Mouse (Mus musculus) CH12.LX (cell line): Measurements from ENCODE around the gene Dip2b. TPM values are rescaled to one million over a fixed set of nuclear protein-coding genes. Genes with fewer than 3 reads are reported as not detected.

Source experiments
- DNase-seq: peaks from one replicate; pipeline ENCODE4 v3.0.0-alpha.2; 2013; ENCODE audit errors: extremely low read depth
- H3K27ac ChIP-seq: 2 replicates; pipeline ENCODE4 v1.5.1; 2012; ENCODE audit warnings: low read depth, mild to moderate bottlenecking, control low read depth, moderate library complexity; ENCODE audit not compliant: insufficient read depth
- H3K27me3 ChIP-seq: replicated peaks from 2 replicates; pipeline ENCODE3; 2012; ENCODE audit warnings: inconsistent platforms
- H3K36me3 ChIP-seq, 2 experiments: replicated peaks in 1 of 2; 2 replicates each; pipeline versions ENCODE3 to v1.6.1; 2012; ENCODE audit warnings: inconsistent platforms in 1 of 2, low read length in 1 of 2, mild to moderate bottlenecking in 1 of 2, mixed read lengths in 1 of 2, moderate library complexity in 1 of 2; ENCODE audit not compliant: control insufficient read depth in 1 of 2, insufficient read depth in 1 of 2
- H3K4me1 ChIP-seq, 2 experiments: 2 replicates each; pipeline ENCODE4 v1.6.1; 2012; ENCODE audit warnings: inconsistent platforms in 1 of 2, moderate library complexity in 1 of 2; ENCODE audit not compliant: insufficient read depth in 2 of 2, control insufficient read depth in 1 of 2
- H3K4me2 ChIP-seq: 2 replicates; pipeline ENCODE4 v1.6.1; 2012; ENCODE audit warnings: low read depth, mild to moderate bottlenecking, control low read depth; ENCODE audit not compliant: poor library complexity, insufficient read depth, severe bottlenecking
- H3K4me3 ChIP-seq, 3 experiments: fragments of 150-350 bp in 1 of 3; sonication (generic) in 1 of 3; replicated peaks in 1 of 3; 2 replicates each; pipeline versions ENCODE3 to v1.5.1; 2011 to 2012; ENCODE audit warnings: low read depth in 2 of 3, low read length in 2 of 3, mild to moderate bottlenecking in 2 of 3, moderate library complexity in 2 of 3, control low read depth in 1 of 3, improper control_type of control experiment in 1 of 3, inconsistent platforms in 1 of 3, mixed read lengths in 1 of 3; ENCODE audit not compliant: poor library complexity in 1 of 3
- H3K79me2 ChIP-seq: replicated peaks from 2 replicates; pipeline ENCODE4 v1.6.1; 2012; ENCODE audit warnings: mild to moderate bottlenecking, moderate library complexity; ENCODE audit not compliant: control insufficient read depth, poor library complexity, insufficient read depth, severe bottlenecking; ENCODE audit errors: extremely low read depth
- H3K9ac ChIP-seq: 2 replicates; pipeline ENCODE4 v1.6.1; 2012; ENCODE audit warnings: low read depth, mild to moderate bottlenecking, control low read depth, moderate library complexity; ENCODE audit not compliant: insufficient read depth
- H3K9me3 ChIP-seq: replicated peaks from 2 replicates; pipeline ENCODE3; 2012; ENCODE audit warnings: low read length, inconsistent platforms, mixed read lengths
- BHLHE40 ChIP-seq: IDR thresholded peaks from 2 replicates; pipeline ENCODE4 v1.6.1; 2011; ENCODE audit warnings: mild to moderate bottlenecking, low read depth, low read length, improper control_type of control experiment
- CHD1 ChIP-seq: IDR thresholded peaks from 2 replicates; pipeline ENCODE4 v1.6.1; 2012; ENCODE audit warnings: low read depth, low read length, improper control_type of control experiment, inconsistent platforms
- E2F4 ChIP-seq: IDR thresholded peaks from 2 replicates; pipeline ENCODE4 v1.6.1; 2011; ENCODE audit warnings: low read depth, low read length, improper control_type of control experiment; ENCODE audit not compliant: insufficient replicate concordance
- ELF1 ChIP-seq: IDR thresholded peaks from 2 replicates; pipeline ENCODE4 v1.6.1; 2014; ENCODE audit warnings: low read depth, mild to moderate bottlenecking, inconsistent platforms, low read length, improper control_type of control experiment
- EP300 ChIP-seq: IDR thresholded peaks from 2 replicates; pipeline ENCODE4 v1.6.1; 2011; ENCODE audit warnings: low read length, improper control_type of control experiment
- ETS1 ChIP-seq: conservative IDR thresholded peaks from 2 replicates; pipeline ENCODE4 v1.6.1; 2012; ENCODE audit warnings: low read depth, mild to moderate bottlenecking, inconsistent platforms, low read length, improper control_type of control experiment, moderate library complexity
- GABPA ChIP-seq: IDR thresholded peaks from 2 replicates; pipeline ENCODE4 v1.6.1; 2012; ENCODE audit warnings: low read depth, low read length, improper control_type of control experiment, inconsistent platforms; ENCODE audit not compliant: insufficient replicate concordance
- HCFC1 ChIP-seq: IDR thresholded peaks from 2 replicates; pipeline ENCODE4 v1.6.1; 2012; ENCODE audit warnings: low read depth, mild to moderate bottlenecking, inconsistent platforms, low read length, improper control_type of control experiment
- IRF4 ChIP-seq: IDR thresholded peaks from 2 replicates; pipeline ENCODE4 v1.6.1; 2014; ENCODE audit warnings: low read depth, mild to moderate bottlenecking, inconsistent platforms, low read length, improper control_type of control experiment
- JUN ChIP-seq: IDR thresholded peaks from 2 replicates; pipeline ENCODE4 v1.6.1; 2011; ENCODE audit warnings: low read depth, mild to moderate bottlenecking, low read length, improper control_type of control experiment, moderate library complexity; ENCODE audit not compliant: insufficient read depth
- JUND ChIP-seq: conservative IDR thresholded peaks from 2 replicates; pipeline ENCODE4 v1.6.1; 2011; ENCODE audit warnings: low read depth, low read length, improper control_type of control experiment
- KAT2A ChIP-seq: IDR thresholded peaks from 2 replicates; pipeline ENCODE4 v1.6.1; 2012; ENCODE audit warnings: low read length, improper control_type of control experiment, inconsistent platforms; ENCODE audit not compliant: insufficient replicate concordance
- MAX ChIP-seq: IDR thresholded peaks from 2 replicates; pipeline ENCODE4 v1.6.1; 2011; ENCODE audit warnings: low read length, improper control_type of control experiment
- MAZ ChIP-seq: IDR thresholded peaks from 2 replicates; pipeline ENCODE4 v1.6.1; 2012; ENCODE audit warnings: low read depth, mild to moderate bottlenecking, inconsistent platforms, low read length, improper control_type of control experiment, moderate library complexity
- MEF2A ChIP-seq: IDR thresholded peaks from 2 replicates; pipeline ENCODE4 v1.6.1; 2014; ENCODE audit warnings: low read depth, mild to moderate bottlenecking, inconsistent platforms, low read length, improper control_type of control experiment, borderline replicate concordance
- MXI1 ChIP-seq: IDR thresholded peaks from 2 replicates; pipeline ENCODE4 v1.6.1; 2011; ENCODE audit warnings: mild to moderate bottlenecking, low read depth, low read length, improper control_type of control experiment
- MYC ChIP-seq: IDR thresholded peaks from 2 replicates; pipeline ENCODE4 v1.6.1; 2011; ENCODE audit warnings: low read depth, mild to moderate bottlenecking, improper control_type of control experiment, low read length
- NELFE ChIP-seq: IDR thresholded peaks from 2 replicates; pipeline ENCODE4 v1.6.1; 2011; ENCODE audit warnings: low read depth, low read length, improper control_type of control experiment
- POLR2AphosphoS2 ChIP-seq: IDR thresholded peaks from 2 replicates; pipeline ENCODE4 v1.6.1; 2011; ENCODE audit warnings: low read depth, low read length, improper control_type of control experiment
- RAD21 ChIP-seq: IDR thresholded peaks from 2 replicates; pipeline ENCODE4 v1.6.1; 2011; ENCODE audit warnings: low read depth, mild to moderate bottlenecking, low read length, improper control_type of control experiment, moderate library complexity
- RCOR1 ChIP-seq: conservative IDR thresholded peaks from 2 replicates; pipeline ENCODE4 v1.6.1; 2012; ENCODE audit warnings: low read depth, mild to moderate bottlenecking, inconsistent platforms, low read length, improper control_type of control experiment
- SIN3A ChIP-seq: IDR thresholded peaks from 2 replicates; pipeline ENCODE4 v1.6.1; 2012; ENCODE audit warnings: low read length, improper control_type of control experiment, inconsistent platforms
- SMC3 ChIP-seq: IDR thresholded peaks from 2 replicates; pipeline ENCODE4 v1.6.1; 2011; ENCODE audit warnings: low read depth, low read length, improper control_type of control experiment
- TCF12 ChIP-seq: IDR thresholded peaks from 2 replicates; pipeline ENCODE4 v1.6.1; 2014; ENCODE audit warnings: low read depth, mild to moderate bottlenecking, inconsistent platforms, low read length, improper control_type of control experiment
- UBTF ChIP-seq: IDR thresholded peaks from 2 replicates; pipeline ENCODE4 v1.6.1; 2012; ENCODE audit warnings: low read depth, mild to moderate bottlenecking, inconsistent platforms, low read length, improper control_type of control experiment, moderate library complexity
- USF1 ChIP-seq: IDR thresholded peaks from 2 replicates; pipeline ENCODE4 v1.6.1; 2014; ENCODE audit warnings: low read depth, mild to moderate bottlenecking, inconsistent platforms, low read length, improper control_type of control experiment
- USF2 ChIP-seq: conservative IDR thresholded peaks from 2 replicates; pipeline ENCODE4 v1.6.1; 2011; ENCODE audit warnings: low read depth, low read length, improper control_type of control experiment
- ZC3H11A ChIP-seq: IDR thresholded peaks from 2 replicates; pipeline ENCODE4 v1.6.1; 2012; ENCODE audit warnings: low read depth, mild to moderate bottlenecking, inconsistent platforms, low read length, improper control_type of control experiment
- ZKSCAN1 ChIP-seq: IDR thresholded peaks from 2 replicates; pipeline ENCODE4 v1.6.1; 2012; ENCODE audit warnings: low read depth, inconsistent platforms, low read length, improper control_type of control experiment, borderline replicate concordance
- ZMIZ1 ChIP-seq: IDR thresholded peaks from 2 replicates; pipeline ENCODE4 v1.6.1; 2012; ENCODE audit warnings: low read depth, mild to moderate bottlenecking, inconsistent platforms, low read length, improper control_type of control experiment
- ZNF384 ChIP-seq: IDR thresholded peaks from 2 replicates; pipeline ENCODE4 v1.6.1; 2012; ENCODE audit warnings: low read depth, low read length, improper control_type of control experiment, inconsistent platforms
- dilution Hi-C: fragments of 300-500 bp; cut with MboI; formaldehyde crosslinking; loops from 2 replicates; pipeline ENCODE4 v1.14.3; 2020; ENCODE audit warnings: low sequenced_read_pairs; ENCODE audit not compliant: extremely low pct_unique_long_range_greater_than_20kb, extremely low pct_ligation_motif_present
- in situ Hi-C: fragments of 300-500 bp; cut with MboI; formaldehyde crosslinking; loops from 3 replicates; pipeline ENCODE4 v1.14.3; 2019; ENCODE audit warnings: low sequenced_read_pairs, low pct_ligation_motif_present, low pct_unique_long_range_greater_than_20kb, mixed read lengths
- polyA plus RNA-seq: library from polyadenylated mRNA; unstranded; fragments of >175 nt; gene quantifications from 2 replicates; pipeline ENCODE4 v1.2.1, GENCODE M21; 2012; ENCODE audit warnings: low read depth; ENCODE audit not compliant: insufficient read length
- total RNA-seq, 2 experiments: library from RNA; depleted of rRNA; stranded (reverse); fragments of 300-350 nt in 1 of 2; fragments of >200 nt in 1 of 2; gene quantifications; 2 replicates each; pipeline ENCODE4 v1.2.3; 2012 to 2014

Gene Dip2b
- total and polyA plus RNA-seq, 3 experiments = 15.7 to 18.2 (median 16.7) TPM

DNA sequence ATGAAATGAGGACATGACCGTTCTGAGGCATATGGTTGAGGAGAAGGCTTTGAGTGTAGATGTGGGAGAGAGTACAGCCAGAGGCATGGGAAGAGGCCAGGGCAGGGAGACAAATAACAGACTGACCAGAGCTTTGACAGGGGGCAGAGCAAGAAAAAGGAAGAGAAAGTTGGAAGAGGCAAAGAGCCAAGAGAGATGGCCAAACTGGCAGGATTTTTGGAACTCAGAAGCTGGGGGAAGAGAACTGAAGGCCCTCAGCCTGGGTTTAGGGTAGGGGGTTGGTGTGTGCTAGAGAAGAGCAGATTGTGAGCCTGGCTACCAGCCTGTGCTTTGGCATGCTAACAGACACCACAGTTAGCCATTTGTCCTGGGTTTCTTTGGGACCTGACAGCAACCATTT is 187.4 kb downstream of the Dip2b start:
- Histone ChIP-seq H3K4me3 (no peak overlapping the region), H3K4me1 (peaks cover 3 to 27% of the 10 kb centered on the region in 2 experiments), H3K36me3 (peaks cover 0 to 31% of the 10 kb centered on the region in 2 experiments), H3K27ac (no peak overlapping the region), H3K27me3 (no peaks in the 10 kb centered on the region), H3K9ac (no peak overlapping the region), H3K9me3 (peaks cover 32% of the 10 kb centered on the region), H3K4me2 (no peak overlapping the region), H3K79me2 (peaks cover 26% of the 10 kb centered on the region)
- in situ Hi-C loops = no loop called here
- dilution Hi-C loops = no loop called here
- no peak for DNase-seq
- no peak for TF ChIP-seq E2F4
- no peak for TF ChIP-seq HCFC1
- no peak for TF ChIP-seq USF1
- TF ChIP-seq BHLHE40 = no peak
- no peak for TF ChIP-seq TCF12
- no peak for TF ChIP-seq ZKSCAN1
- TF ChIP-seq ETS1 = no peak
- no peak for TF ChIP-seq SIN3A
- no peak for TF ChIP-seq JUN
- no peak for TF ChIP-seq ZC3H11A
- TF ChIP-seq UBTF = no peak
- TF ChIP-seq NELFE = no peak
- no peak for TF ChIP-seq ZNF384
- no peak for TF ChIP-seq JUND
- no peak for TF ChIP-seq SMC3
- TF ChIP-seq USF2 = no peak
- TF ChIP-seq RAD21 = no peak
- TF ChIP-seq ZMIZ1 = no peak
- TF ChIP-seq ELF1 = no peak
- TF ChIP-seq MAX = no peak

DNA sequence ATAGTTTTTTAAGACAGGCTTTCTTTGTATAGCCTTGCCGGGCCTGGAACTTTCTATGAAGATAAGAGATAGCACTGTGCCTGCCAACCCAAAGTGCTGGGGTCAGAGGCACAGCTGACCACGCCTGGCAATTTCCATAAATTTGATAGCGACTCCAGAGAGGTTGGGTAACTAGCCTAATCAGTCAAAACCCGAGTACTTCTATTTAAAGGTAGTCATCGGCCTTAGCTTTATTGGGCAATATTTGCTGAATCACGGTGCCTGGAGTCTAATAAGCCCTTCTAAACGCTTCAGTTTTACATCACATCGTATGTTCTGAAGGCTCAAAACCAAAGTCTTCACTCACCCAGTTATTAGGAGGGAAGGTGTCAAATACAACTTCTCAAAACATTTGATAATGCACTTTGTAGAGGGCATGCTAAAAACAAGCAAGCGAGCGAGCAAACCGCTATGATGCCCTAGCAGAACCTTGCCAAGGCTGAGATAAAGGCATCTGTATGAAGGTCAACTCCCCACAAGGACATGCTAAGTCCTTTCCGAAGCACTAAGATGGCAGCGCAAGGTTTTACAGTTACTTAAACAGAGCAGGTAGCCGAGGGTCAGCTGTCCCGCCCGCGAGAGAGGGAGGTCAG is 188.7 kb downstream of the Dip2b start:
- in situ Hi-C loops = no loop called here
- H3K79me2 ChIP-seq = peaks cover 38% of the 10 kb centered on the region
- H3K27ac ChIP-seq = peak overlapping the region; percentile 86
- peak overlapping the region; percentile 85 to 97 (median 93) for H3K4me3 ChIP-seq
- peaks cover 3 to 36% of the 10 kb centered on the region in 2 experiments for H3K4me1 ChIP-seq
- peak; percentile 62 for DNase-seq
- H3K4me2 ChIP-seq = peak overlapping the region; percentile 92
- peaks cover 0 to 34% of the 10 kb centered on the region in 2 experiments for H3K36me3 ChIP-seq
- dilution Hi-C loops = no loop called here
- H3K9me3 ChIP-seq = peaks cover 27% of the 10 kb centered on the region
- H3K9ac ChIP-seq = peak overlapping the region; percentile 98
- H3K27me3 ChIP-seq = no peaks in the 10 kb centered on the region
- no peak for TF ChIP-seq E2F4
- TF ChIP-seq ELF1 = no peak
- TF ChIP-seq GABPA = no peak
- no peak for TF ChIP-seq MAZ
- no peak; the same call in 1 of the 2 replicates for TF ChIP-seq NELFE
- TF ChIP-seq MAX = no peak
- TF ChIP-seq BHLHE40 = no peak
- TF ChIP-seq EP300 = 0 out of 2 replicates have a peak, but pooled peaks have one; percentile 1
- TF ChIP-seq MXI1 = peak; percentile 72; the same call in 1 of the 2 replicates
- TF ChIP-seq SMC3 = no peak
- TF ChIP-seq MEF2A = no peak
- no peak for TF ChIP-seq ZNF384
- TF ChIP-seq POLR2AphosphoS2 = peak; percentile 90; the same call in 1 of the 2 replicates
- TF ChIP-seq RCOR1 = no peak
- TF ChIP-seq MYC = no peak
- no peak for TF ChIP-seq IRF4
- TF ChIP-seq USF2 = no peak
- peak; percentile 84; the same call in 1 of the 2 replicates for TF ChIP-seq CHD1
- no peak for TF ChIP-seq KAT2A
- no peak for TF ChIP-seq USF1
